Mouse (Mus musculus) bone marrow, adult 2 months (tissue): Measurements from ENCODE around the gene Sdk1. TPM values are rescaled to one million over a fixed set of nuclear protein-coding genes. Genes with fewer than 3 reads are reported as not detected.

Experiments used
- H3K27ac ChIP-seq: fragments of 200-500 bp; 2 replicates; pipeline ENCODE4 v1.5.1; 2012; ENCODE audit warnings: low read depth, mild to moderate bottlenecking, control low read depth, inconsistent platforms, low read length; ENCODE audit not compliant: control insufficient read depth, poor library complexity, insufficient read depth
- H3K4me1 ChIP-seq: fragments of 200-500 bp; 2 replicates; pipeline ENCODE4 v1.6.1; 2011; ENCODE audit warnings: low read length; ENCODE audit not compliant: control insufficient read depth, insufficient read depth
- H3K4me3 ChIP-seq: fragments of 200-500 bp; replicated peaks from 2 replicates; pipeline ENCODE3; 2011; ENCODE audit warnings: mild to moderate bottlenecking, low read depth, low read length, control low read depth; ENCODE audit not compliant: control insufficient read depth
- CTCF ChIP-seq: fragments of 200-500 bp; IDR thresholded peaks from 2 replicates; pipeline ENCODE4 v1.5.1; 2011; ENCODE audit warnings: low read length, control low read depth; ENCODE audit not compliant: control insufficient read depth, insufficient read depth
- POLR2A ChIP-seq: fragments of 200-500 bp; IDR thresholded peaks from 2 replicates; pipeline ENCODE4 v1.6.1; 2011; ENCODE audit warnings: low read depth, mild to moderate bottlenecking, control low read depth, low read length, borderline replicate concordance; ENCODE audit not compliant: control insufficient read depth
- WGBS: fragments of 180-500 bp; shearing (Covaris S2); methylation state at CpG from one replicate; pipeline ENCODE4 v1.1.7; 2018; 5-methylcytosine and 5-hydroxymethylcytosine counted together
- polyA plus RNA-seq: library from polyadenylated mRNA; stranded (reverse); fragments of >200 nt; gene quantifications from 2 replicates; pipeline ENCODE4 v1.2.4, GENCODE M21; 2011; ENCODE audit warnings: low replicate concordance; ENCODE audit not compliant: missing spikeins, insufficient read depth, insufficient read length

Sdk1 gene
- polyA plus RNA-seq, 1 experiment: 0.27 TPM

- H3K4me3 ChIP-seq: no peak overlapping the region
- no peak overlapping the region for H3K27ac ChIP-seq
- no peaks in the 10 kb centered on the region for H3K4me1 ChIP-seq
- 81% methylated on average over 8 of the region's 8 CpGs for WGBS
- no peak for TF ChIP-seq POLR2A
- TF ChIP-seq CTCF: no peak
Measured at GRCm38 (mm10) chr5:141896402-141896801, 655.1 kb downstream of the Sdk1 start.

- Histone ChIP-seq H3K27ac (no peak overlapping the region), H3K4me1 (no peaks in the 10 kb centered on the region), H3K4me3 (no peak overlapping the region)
- TF ChIP-seq CTCF: no peak
- no peak for TF ChIP-seq POLR2A
- 65% methylated on average over 2 of the region's 2 CpGs for WGBS
Measured at GRCm38 (mm10) chr5:141897481-141897880, 656.2 kb downstream of the Sdk1 start.

GRCm38 (mm10) chr5:141899751-141900150 lies 658.5 kb downstream of the Sdk1 start:
- no peak overlapping the region for H3K27ac ChIP-seq
- TF ChIP-seq CTCF (no peak), POLR2A (no peak)
- WGBS: 72% methylated on average over 7 of the region's 7 CpGs
- no peaks in the 10 kb centered on the region for H3K4me1 ChIP-seq
- no peak overlapping the region for H3K4me3 ChIP-seq

GRCm38 (mm10) chr5:141902544-141903250 lies 661.4 kb downstream of the Sdk1 start:
- Histone ChIP-seq H3K4me3 (no peak overlapping the region), H3K4me1 (no peaks in the 10 kb centered on the region), H3K27ac (no peak overlapping the region)
- WGBS: 64% methylated on average over 16 of the region's 16 CpGs
- TF ChIP-seq CTCF: no peak
- no peak for TF ChIP-seq POLR2A

- H3K4me3 ChIP-seq: no peak overlapping the region
- H3K4me1 ChIP-seq: no peaks in the 10 kb centered on the region
- H3K27ac ChIP-seq: no peak overlapping the region
- no peak for TF ChIP-seq CTCF
- TF ChIP-seq POLR2A: no peak
- WGBS: 43% methylated on average over 3 of the region's 3 CpGs
Measured at GRCm38 (mm10) chr5:141910444-141910843, 669.2 kb downstream of the Sdk1 start.

GRCm38 (mm10) chr5:141910886-141911285 lies 669.6 kb downstream of the Sdk1 start:
- Histone ChIP-seq H3K4me3 (no peak overlapping the region), H3K27ac (no peak overlapping the region), H3K4me1 (no peaks in the 10 kb centered on the region)
- WGBS: 50% methylated on average over 8 of the region's 8 CpGs
- TF ChIP-seq POLR2A: no peak
- no peak for TF ChIP-seq CTCF

GRCm38 (mm10) chr5:141912881-141913280 lies 671.6 kb downstream of the Sdk1 start:
- H3K4me3 ChIP-seq: no peak overlapping the region
- TF ChIP-seq CTCF (no peak), POLR2A (no peak)
- 74% methylated on average over 7 of the region's 7 CpGs for WGBS
- no peaks in the 10 kb centered on the region for H3K4me1 ChIP-seq
- no peak overlapping the region for H3K27ac ChIP-seq

GRCm38 (mm10) chr5:141916954-141917353 lies 675.7 kb downstream of the Sdk1 start:
- 66% methylated on average over 2 of the region's 2 CpGs for WGBS
- TF ChIP-seq CTCF: no peak
- TF ChIP-seq POLR2A: no peak
- Histone ChIP-seq H3K4me3 (no peak overlapping the region), H3K27ac (no peak overlapping the region), H3K4me1 (no peaks in the 10 kb centered on the region)

- TF ChIP-seq POLR2A (no peak), CTCF (no peak)
- no peaks in the 10 kb centered on the region for H3K4me1 ChIP-seq
- no peak overlapping the region for H3K27ac ChIP-seq
- no peak overlapping the region for H3K4me3 ChIP-seq
- 70% methylated on average over 9 of the region's 9 CpGs for WGBS
Measured at GRCm38 (mm10) chr5:141939000-141939399, 697.7 kb downstream of the Sdk1 start.
